Mouse (Mus musculus) heart, adult 2 months (tissue): ENCODE data around the gene Cadps2. TPM values are rescaled to one million over a fixed set of nuclear protein-coding genes. Genes with fewer than 3 reads are reported as not detected.

Experiments used
- DNase-seq, 2 experiments: peaks; one replicate each; pipeline ENCODE4 v3.0.0; 2021
- H3K27ac ChIP-seq: fragments of 200-600 bp; 2 replicates; pipeline ENCODE4 v1.8.1; 2022
- H3K27me3 ChIP-seq: fragments of 200-500 bp; 2 replicates; pipeline ENCODE4 v1.6.1; 2012; ENCODE audit warnings: mild to moderate bottlenecking, low read length, inconsistent platforms, mixed read lengths; ENCODE audit not compliant: control insufficient read depth, insufficient read depth
- H3K36me3 ChIP-seq: fragments of 200-500 bp; 2 replicates; pipeline ENCODE4 v1.6.1; 2012; ENCODE audit warnings: low read length, inconsistent platforms; ENCODE audit not compliant: control insufficient read depth, insufficient read depth
- H3K4me1 ChIP-seq: fragments of 200-500 bp; 2 replicates; pipeline ENCODE4 v1.6.1; 2011; ENCODE audit warnings: low read length; ENCODE audit not compliant: control insufficient read depth, insufficient read depth
- H3K4me3 ChIP-seq: fragments of 200-600 bp; 2 replicates; pipeline ENCODE4 v1.8.1; 2022
- H3K79me2 ChIP-seq: fragments of 200-500 bp; replicated peaks from 2 replicates; pipeline ENCODE4 v1.6.1; 2012; ENCODE audit warnings: mild to moderate bottlenecking, inconsistent platforms, low read length, moderate library complexity, mixed read lengths; ENCODE audit not compliant: control insufficient read depth, insufficient read depth
- H3K9ac ChIP-seq: fragments of 200-500 bp; 2 replicates; pipeline ENCODE4 v1.6.1; 2012; ENCODE audit warnings: low read depth, mild to moderate bottlenecking, control low read depth, inconsistent platforms, low read length, mixed read lengths
- CTCF ChIP-seq: fragments of 200-600 bp; IDR thresholded peaks from 2 replicates; pipeline ENCODE4 v1.8.1; 2022; ENCODE audit warnings: antibody characterized with exemption, mild to moderate bottlenecking, moderate library complexity
- EP300 ChIP-seq: fragments of 200-500 bp; IDR thresholded peaks from 2 replicates; pipeline ENCODE4 v1.6.1; 2011; ENCODE audit warnings: low read depth, low read length, control low read depth; ENCODE audit not compliant: insufficient read depth
- POLR2A ChIP-seq: fragments of 200-500 bp; IDR thresholded peaks from 2 replicates; pipeline ENCODE4 v1.6.1; 2011; ENCODE audit warnings: mild to moderate bottlenecking, low read depth, low read length, control low read depth; ENCODE audit not compliant: insufficient read depth
- WGBS: fragments of 180-500 bp; shearing (Covaris S2); methylation state at CpG from one replicate; pipeline ENCODE4 v1.1.7; 2018; 5-methylcytosine and 5-hydroxymethylcytosine counted together
- intact Hi-C: fragments of 180-260 bp; cut with DNase I; formaldehyde crosslinking; loops from one replicate; pipeline ENCODE4 v1.15.1; 2025
- polyA plus RNA-seq: library from polyadenylated mRNA; depleted of rRNA; stranded (reverse); fragments of >200 nt; gene quantifications from 2 replicates; pipeline ENCODE4 v1.2.3, GENCODE M21; 2012
- total RNA-seq, 2 experiments: library from RNA; stranded (reverse); gene quantifications; 2 replicates each; pipeline ENCODE4 v1.2.3; 2021

Gene Cadps2
- total and polyA plus RNA-seq, 3 experiments = 0.72 to 1.4 (median 1.1) TPM

DNA sequence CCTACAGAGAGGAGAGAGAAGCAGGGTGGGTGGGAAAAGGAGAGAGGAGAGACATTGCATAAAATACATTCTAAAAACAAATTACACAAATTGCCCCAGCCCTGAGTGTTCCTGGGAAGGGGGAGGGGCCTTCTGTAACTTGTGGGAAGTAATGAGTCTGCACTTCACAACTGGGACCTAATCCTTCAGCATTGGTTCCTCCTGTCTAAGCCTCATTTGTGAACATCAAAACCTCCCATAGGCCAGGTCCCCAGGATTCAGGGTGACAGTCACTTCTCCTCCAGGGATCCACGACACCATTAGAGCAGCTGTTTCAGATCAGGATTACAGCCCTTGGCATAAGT is 456.2 kb downstream of the Cadps2 start:
- intact Hi-C loops = no loop called here
- TF ChIP-seq CTCF (no peak), POLR2A (no peak), EP300 (no peak)
- H3K79me2 ChIP-seq = no peaks in the 10 kb centered on the region
- no peaks in the 10 kb centered on the region for H3K36me3 ChIP-seq
- no peak for DNase-seq
- H3K4me1 ChIP-seq = no peaks in the 10 kb centered on the region
- H3K9ac ChIP-seq = no peak overlapping the region
- H3K27ac ChIP-seq = no peak overlapping the region
- H3K4me3 ChIP-seq = no peak overlapping the region
- H3K27me3 ChIP-seq = no peaks in the 10 kb centered on the region
- 45% methylated on average over 1 of the region's 1 CpGs for WGBS

DNA sequence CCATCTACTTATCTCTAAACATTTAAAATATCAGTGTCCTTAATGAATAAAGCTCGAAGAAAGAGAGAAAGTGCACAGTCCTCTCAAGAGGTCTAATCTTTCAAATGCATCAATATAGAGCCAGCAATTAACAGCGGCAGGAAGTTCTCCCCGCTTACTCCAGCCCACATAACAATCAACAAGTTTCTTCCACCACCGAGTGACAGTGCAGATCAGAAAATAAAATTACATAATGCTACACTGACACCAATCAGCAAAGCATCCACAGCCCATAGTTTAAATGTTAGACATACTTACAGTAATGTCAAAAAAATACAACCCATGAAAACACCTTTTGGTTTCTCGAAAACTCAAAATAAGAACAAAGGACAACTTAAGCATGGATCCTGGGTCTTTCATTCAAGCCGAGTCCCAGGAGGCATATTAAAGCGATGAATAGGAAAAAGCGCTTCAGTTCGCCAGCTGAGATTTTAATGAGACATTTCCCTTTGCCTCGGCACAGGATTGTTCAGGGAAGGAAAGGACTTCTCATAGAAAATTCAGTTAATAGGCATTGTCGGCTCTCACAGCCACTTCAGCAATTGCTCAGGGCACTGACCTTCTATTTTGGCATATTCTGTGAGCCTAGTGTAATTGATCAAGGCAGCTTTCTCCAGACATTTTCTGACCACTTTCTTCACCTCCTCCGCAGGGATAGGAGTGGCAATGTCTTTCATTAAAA is 456.8 kb downstream of the Cadps2 start:
- no peaks in the 10 kb centered on the region for H3K36me3 ChIP-seq
- no peaks in the 10 kb centered on the region for H3K4me1 ChIP-seq
- DNase-seq = no peak

DNA sequence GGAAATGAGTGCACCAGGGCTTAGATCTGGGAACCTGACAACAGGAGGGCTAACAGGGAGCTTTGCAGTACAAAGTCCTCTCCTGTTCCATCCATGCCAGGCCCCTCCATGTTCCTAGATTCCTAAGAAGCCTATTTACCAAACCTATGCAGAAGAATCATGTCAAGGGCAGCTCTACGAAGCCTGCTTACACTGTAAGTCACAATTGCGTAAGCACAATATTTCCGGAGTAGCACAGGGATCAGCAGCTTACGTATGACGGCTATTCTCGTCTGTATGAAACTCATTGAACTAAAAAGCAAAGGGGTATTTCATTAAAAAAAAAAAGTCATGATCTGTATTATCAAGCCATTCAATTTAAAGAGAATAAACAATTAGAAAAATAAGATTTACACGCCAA is 462.9 kb downstream of the Cadps2 start:
- no peak overlapping the region for H3K4me3 ChIP-seq
- H3K27ac ChIP-seq = no peak overlapping the region
- no peaks in the 10 kb centered on the region for H3K36me3 ChIP-seq
- TF ChIP-seq EP300 (no peak), CTCF (no peak), POLR2A (no peak)
- no peak for DNase-seq
- no peaks in the 10 kb centered on the region for H3K79me2 ChIP-seq
- WGBS = 87% methylated on average over 7 of the region's 7 CpGs
- no peaks in the 10 kb centered on the region for H3K27me3 ChIP-seq
- intact Hi-C loops = no loop called here
- H3K4me1 ChIP-seq = no peaks in the 10 kb centered on the region
- no peak overlapping the region for H3K9ac ChIP-seq

More for the DNA sequence above, 456.8 kb downstream of the Cadps2 start:
- no peak overlapping the region for H3K9ac ChIP-seq
- H3K27ac ChIP-seq = no peak overlapping the region
- no peaks in the 10 kb centered on the region for H3K27me3 ChIP-seq
- intact Hi-C loops = no loop called here
- H3K79me2 ChIP-seq = no peaks in the 10 kb centered on the region
- WGBS = 42% methylated on average over 12 of the region's 12 CpGs
- TF ChIP-seq EP300 (no peak), CTCF (no peak), POLR2A (no peak)
- H3K4me3 ChIP-seq = no peak overlapping the region

DNA sequence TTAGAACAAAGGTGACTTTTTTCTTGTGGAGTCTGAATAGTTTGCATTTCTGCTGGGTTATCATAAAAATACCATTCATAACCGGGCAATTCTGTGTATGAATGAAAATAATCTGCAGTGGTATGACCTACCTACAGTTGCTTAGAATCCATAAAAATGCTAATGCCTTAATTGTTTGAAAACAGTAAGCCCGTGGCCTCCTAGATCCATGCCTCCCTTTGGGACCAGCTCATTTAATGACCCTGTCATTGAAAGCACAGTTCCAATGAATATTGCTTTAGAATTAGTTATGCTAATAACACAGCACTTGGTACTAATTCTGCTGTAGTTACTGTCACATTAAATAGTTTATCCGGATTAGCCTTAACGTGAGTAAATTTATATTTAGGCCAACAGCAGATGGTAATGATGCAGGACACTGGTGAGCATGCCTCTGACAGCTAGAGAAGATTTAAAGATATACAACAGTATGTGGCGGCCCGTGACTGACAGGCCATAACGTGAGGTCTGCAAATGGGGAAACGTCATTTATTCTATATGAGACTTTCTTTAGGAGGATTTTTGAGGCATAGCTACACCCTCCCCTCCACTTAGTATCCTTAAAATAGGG is 477.3 kb downstream of the Cadps2 start:
- no peaks in the 10 kb centered on the region for H3K36me3 ChIP-seq
- DNase-seq = no peak
- no peaks in the 10 kb centered on the region for H3K79me2 ChIP-seq
- no peak overlapping the region for H3K9ac ChIP-seq
- intact Hi-C loops = no loop called here
- TF ChIP-seq EP300 (no peak), CTCF (no peak), POLR2A (no peak)
- H3K4me3 ChIP-seq = no peak overlapping the region
- H3K27ac ChIP-seq = no peak overlapping the region
- no peaks in the 10 kb centered on the region for H3K4me1 ChIP-seq
- 77% methylated on average over 8 of the region's 8 CpGs for WGBS
- H3K27me3 ChIP-seq = no peaks in the 10 kb centered on the region

GRCm38 (mm10) chr6:23360596-23360995 is 478.6 kb downstream of the Cadps2 start:
- TF ChIP-seq EP300 = no peak
- intact Hi-C loops = no loop called here
- no peaks in the 10 kb centered on the region for H3K36me3 ChIP-seq

DNA sequence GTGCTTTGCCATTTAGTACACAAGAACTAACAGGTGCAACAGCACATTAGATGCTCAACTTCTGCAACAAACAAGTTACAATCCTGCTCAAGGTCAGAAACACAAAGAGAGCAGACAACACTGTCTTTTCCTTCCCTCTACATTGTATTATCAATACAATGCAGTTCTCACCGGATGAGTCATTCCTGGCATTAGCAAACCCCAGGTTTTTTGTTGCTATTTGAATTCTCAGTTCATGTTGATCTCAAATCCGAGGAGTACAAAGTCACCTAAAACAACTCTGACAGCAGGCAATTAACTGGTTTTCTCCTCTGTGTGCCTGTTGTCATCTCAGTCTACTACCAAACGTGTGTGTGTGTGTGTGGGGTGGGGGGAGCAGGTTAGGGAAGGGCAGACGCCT is 483.1 kb downstream of the Cadps2 start:
- H3K4me1 ChIP-seq = no peaks in the 10 kb centered on the region
- H3K27ac ChIP-seq = no peak overlapping the region
- H3K27me3 ChIP-seq = no peaks in the 10 kb centered on the region
- H3K9ac ChIP-seq = no peak overlapping the region
- no peak for DNase-seq
- H3K36me3 ChIP-seq = no peaks in the 10 kb centered on the region
- intact Hi-C loops = no loop called here
- H3K79me2 ChIP-seq = no peaks in the 10 kb centered on the region
- TF ChIP-seq CTCF = no peak
- no peak for TF ChIP-seq EP300
- TF ChIP-seq POLR2A = no peak
- no peak overlapping the region for H3K4me3 ChIP-seq
- 36% methylated on average over 4 of the region's 4 CpGs for WGBS

More at GRCm38 (mm10) chr6:23360596-23360995, 478.6 kb downstream of the Cadps2 start:
- Histone ChIP-seq H3K9ac (no peak overlapping the region), H3K4me1 (no peaks in the 10 kb centered on the region), H3K27me3 (no peaks in the 10 kb centered on the region), H3K79me2 (no peaks in the 10 kb centered on the region), H3K4me3 (no peak overlapping the region), H3K27ac (no peak overlapping the region)
- WGBS = 59% methylated on average over 2 of the region's 2 CpGs
- DNase-seq = no peak
